Mouse (Mus musculus) midbrain, embryonic 16.5 days (tissue): ENCODE data around the gene Vangl1. TPM values are rescaled to one million over a fixed set of nuclear protein-coding genes. Genes with fewer than 3 reads are reported as not detected.

Source experiments
- ATAC-seq: fragments of 200-750 bp; cut with Nextera tagmentation; 2 replicates; pipeline ENCODE4 v1.8.0; 2017; ENCODE audit warnings: moderate TSS enrichment
- H3K27ac ChIP-seq: fragments of 300-500 bp; sonication (generic); 2 replicates; pipeline ENCODE4 v1.5.1; 2014; ENCODE audit warnings: mild to moderate bottlenecking, low read length, mixed read lengths
- H3K27me3 ChIP-seq: fragments of 300-500 bp; sonication (generic); 2 replicates; pipeline ENCODE4 v1.6.1; 2014; ENCODE audit warnings: low read depth, low read length, mixed read lengths; ENCODE audit not compliant: control insufficient read depth, insufficient read depth
- H3K36me3 ChIP-seq: fragments of 300-500 bp; sonication (generic); 2 replicates; pipeline ENCODE4 v1.6.1; 2014; ENCODE audit warnings: mild to moderate bottlenecking, low read length, moderate library complexity, mixed read lengths; ENCODE audit not compliant: control insufficient read depth, insufficient read depth
- H3K4me1 ChIP-seq: fragments of 300-500 bp; sonication (generic); 2 replicates; pipeline ENCODE4 v1.6.1; 2014; ENCODE audit warnings: mild to moderate bottlenecking, low read length, mixed read lengths; ENCODE audit not compliant: control insufficient read depth, insufficient read depth
- H3K4me2 ChIP-seq: fragments of 300-500 bp; sonication (generic); 2 replicates; pipeline ENCODE4 v1.6.1; 2014; ENCODE audit warnings: mild to moderate bottlenecking, low read length, mixed read lengths
- H3K4me3 ChIP-seq: fragments of 300-500 bp; sonication (generic); 2 replicates; pipeline ENCODE4 v1.5.1; 2014; ENCODE audit warnings: low read depth, mild to moderate bottlenecking, low read length, moderate library complexity, mixed read lengths
- H3K9ac ChIP-seq: fragments of 300-500 bp; sonication (generic); 2 replicates; pipeline ENCODE4 v1.6.1; 2014; ENCODE audit warnings: low read depth, low read length, mixed read lengths
- H3K9me3 ChIP-seq: fragments of 300-500 bp; sonication (generic); replicated peaks from 2 replicates; pipeline ENCODE4 v1.6.1; 2014; ENCODE audit warnings: mild to moderate bottlenecking, low read length, mixed read lengths; ENCODE audit not compliant: control insufficient read depth, poor library complexity, severe bottlenecking
- WGBS: fragments of 180-500 bp; shearing (Covaris S2); extraction: QIAGEN DNeasy Blood & Tissue Kit; methylation state at CpG from one replicate; pipeline ENCODE4 v1.1.7; 2014; 5-methylcytosine and 5-hydroxymethylcytosine counted together
- polyA plus RNA-seq: library from polyadenylated mRNA; unstranded; fragments of >200 nt; fragmentation: Nextera tagmentation; extraction: Ambion mirVana; gene quantifications from 2 replicates; pipeline ENCODE4 v1.2.1, GENCODE M21; 2015

Vangl1 gene
- polyA plus RNA-seq, 1 experiment from 2014 or later, result 8.9 TPM

- 47% methylated on average over 6 of the region's 6 CpGs for WGBS
- Histone ChIP-seq H3K9me3 (no peaks in the 10 kb centered on the region), H3K27ac (no peak overlapping the region), H3K4me2 (no peak overlapping the region), H3K4me1 (peaks cover 5% of the 10 kb centered on the region; the same call in 1 of the 2 replicates), H3K27me3 (no peaks in the 10 kb centered on the region), H3K4me3 (no peak overlapping the region), H3K9ac (no peak overlapping the region), H3K36me3 (no peaks in the 10 kb centered on the region)
- ATAC-seq, result no peak
Measured at GRCm38 (mm10) chr3:102146428-102146827, 58.1 kb downstream of the Vangl1 start.

GRCm38 (mm10) chr3:102145645-102146386 lies 58.7 kb downstream of the Vangl1 start:
- Histone ChIP-seq H3K36me3 (no peaks in the 10 kb centered on the region), H3K27me3 (no peaks in the 10 kb centered on the region), H3K4me3 (no peak overlapping the region), H3K27ac (no peak overlapping the region), H3K9me3 (no peaks in the 10 kb centered on the region), H3K9ac (no peak overlapping the region), H3K4me1 (peaks cover 5% of the 10 kb centered on the region; the same call in 1 of the 2 replicates), H3K4me2 (no peak overlapping the region)
- no peak for ATAC-seq
- 33% methylated on average over 6 of the region's 6 CpGs for WGBS

- WGBS, result 94% methylated on average over 4 of the region's 4 CpGs
- H3K9me3 ChIP-seq, result no peaks in the 10 kb centered on the region
- no peaks in the 10 kb centered on the region for H3K27me3 ChIP-seq
- H3K36me3 ChIP-seq, result no peaks in the 10 kb centered on the region
- no peak overlapping the region for H3K4me3 ChIP-seq
- H3K4me1 ChIP-seq, result peaks cover 5% of the 10 kb centered on the region; the same call in 1 of the 2 replicates
- H3K4me2 ChIP-seq, result no peak overlapping the region
- H3K27ac ChIP-seq, result no peak overlapping the region
- no peak overlapping the region for H3K9ac ChIP-seq
- ATAC-seq, result no peak
Measured at GRCm38 (mm10) chr3:102144401-102144800, 60.1 kb downstream of the Vangl1 start.

GRCm38 (mm10) chr3:102143536-102143935 lies 61.0 kb downstream of the Vangl1 start:
- ATAC-seq, result no peak

GRCm38 (mm10) chr3:102142947-102143346 lies 61.5 kb downstream of the Vangl1 start:
- no peak for ATAC-seq
- Histone ChIP-seq H3K9me3 (no peaks in the 10 kb centered on the region), H3K27ac (no peak overlapping the region), H3K27me3 (no peaks in the 10 kb centered on the region), H3K4me1 (peaks cover 7% of the 10 kb centered on the region; the same call in 1 of the 2 replicates), H3K4me2 (no peak overlapping the region), H3K4me3 (no peak overlapping the region), H3K9ac (no peak overlapping the region), H3K36me3 (no peaks in the 10 kb centered on the region)
- WGBS, result 97% methylated on average over 4 of the region's 4 CpGs

More at GRCm38 (mm10) chr3:102143536-102143935, 61.0 kb downstream of the Vangl1 start:
- H3K9ac ChIP-seq, result no peak overlapping the region
- no peak overlapping the region for H3K27ac ChIP-seq
- H3K4me1 ChIP-seq, result peaks cover 5% of the 10 kb centered on the region; the same call in 1 of the 2 replicates
- H3K9me3 ChIP-seq, result no peaks in the 10 kb centered on the region
- no peak overlapping the region for H3K4me2 ChIP-seq
- WGBS, result 90% methylated on average over 3 of the region's 3 CpGs
- H3K36me3 ChIP-seq, result no peaks in the 10 kb centered on the region
- no peaks in the 10 kb centered on the region for H3K27me3 ChIP-seq
- H3K4me3 ChIP-seq, result no peak overlapping the region

- Histone ChIP-seq H3K4me2 (no peak overlapping the region), H3K9me3 (no peaks in the 10 kb centered on the region), H3K4me1 (peaks cover 15% of the 10 kb centered on the region; the same call in 1 of the 2 replicates), H3K36me3 (no peaks in the 10 kb centered on the region), H3K4me3 (no peak overlapping the region), H3K9ac (no peak overlapping the region), H3K27me3 (no peaks in the 10 kb centered on the region), H3K27ac (no peak overlapping the region)
- no peak for ATAC-seq
- WGBS, result 36% methylated on average over 6 of the region's 6 CpGs
Measured at GRCm38 (mm10) chr3:102141893-102142292, 62.6 kb downstream of the Vangl1 start.

GRCm38 (mm10) chr3:102141451-102141850 lies 63.0 kb downstream of the Vangl1 start:
- no peak for ATAC-seq
- no peak overlapping the region for H3K4me2 ChIP-seq
- H3K4me3 ChIP-seq, result no peak overlapping the region
- WGBS, result 57% methylated on average over 2 of the region's 2 CpGs
- no peaks in the 10 kb centered on the region for H3K9me3 ChIP-seq
- no peaks in the 10 kb centered on the region for H3K27me3 ChIP-seq
- no peak overlapping the region for H3K27ac ChIP-seq
- no peaks in the 10 kb centered on the region for H3K36me3 ChIP-seq
- peaks cover 12% of the 10 kb centered on the region; the same call in 1 of the 2 replicates for H3K4me1 ChIP-seq
- H3K9ac ChIP-seq, result no peak overlapping the region

GRCm38 (mm10) chr3:102140606-102141005 lies 63.9 kb downstream of the Vangl1 start:
- no peak for ATAC-seq
- Histone ChIP-seq H3K9me3 (no peaks in the 10 kb centered on the region), H3K4me2 (no peak overlapping the region), H3K4me3 (no peak overlapping the region), H3K27ac (no peak overlapping the region), H3K4me1 (peaks cover 12% of the 10 kb centered on the region), H3K9ac (no peak overlapping the region), H3K27me3 (no peaks in the 10 kb centered on the region), H3K36me3 (no peaks in the 10 kb centered on the region)
- WGBS, result 90% methylated on average over 6 of the region's 6 CpGs

- WGBS, result 49% methylated on average over 6 of the region's 6 CpGs
- Histone ChIP-seq H3K27me3 (no peaks in the 10 kb centered on the region), H3K4me2 (no peak overlapping the region), H3K9me3 (no peaks in the 10 kb centered on the region), H3K36me3 (no peaks in the 10 kb centered on the region), H3K9ac (no peak overlapping the region), H3K4me1 (peaks cover 16% of the 10 kb centered on the region), H3K27ac (no peak overlapping the region), H3K4me3 (no peak overlapping the region)
- ATAC-seq, result 0 out of 2 replicates have a peak, but pooled peaks have one; percentile 10
Measured at GRCm38 (mm10) chr3:102138899-102139298, 65.6 kb downstream of the Vangl1 start.
